Mouse (Mus musculus) urinary bladder, postnatal 4 days (tissue): Measurements from ENCODE around the gene 2310039H08Rik.

Source experiments
- DNase-seq, 2 experiments: peaks; one replicate each; pipeline ENCODE4 v3.0.0; 2021 to 2022; ENCODE audit warnings: low spot score in 2 of 2

Gene 2310039H08Rik

GRCm38 (mm10) chr17:46809131-46809830 lies 36.8 kb downstream of the 2310039H08Rik start:
- no peak for DNase-seq

DNA sequence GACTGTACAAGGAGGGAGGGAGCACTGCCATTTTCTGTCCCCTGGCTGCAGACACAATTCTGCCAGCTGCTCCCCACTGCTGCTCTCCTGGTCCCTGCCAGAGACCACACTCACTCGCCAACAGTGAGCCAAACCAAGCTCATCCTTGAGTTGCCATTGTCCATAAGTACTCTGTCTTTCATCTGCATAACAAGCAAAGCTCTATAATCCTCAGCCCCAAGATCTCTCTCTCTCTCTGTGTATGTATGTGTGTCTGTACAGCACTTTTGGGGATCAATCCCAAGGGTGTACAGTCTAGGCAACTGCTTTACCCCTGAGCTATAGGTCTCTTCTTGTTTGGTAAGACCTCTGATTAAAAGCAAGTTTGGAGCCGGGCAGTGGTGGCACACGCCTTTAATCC lies 38.2 kb downstream of the 2310039H08Rik start:
- no peak for DNase-seq

GRCm38 (mm10) chr17:46812442-46812841 lies 40.0 kb downstream of the 2310039H08Rik start:
- no peak for DNase-seq

DNA sequence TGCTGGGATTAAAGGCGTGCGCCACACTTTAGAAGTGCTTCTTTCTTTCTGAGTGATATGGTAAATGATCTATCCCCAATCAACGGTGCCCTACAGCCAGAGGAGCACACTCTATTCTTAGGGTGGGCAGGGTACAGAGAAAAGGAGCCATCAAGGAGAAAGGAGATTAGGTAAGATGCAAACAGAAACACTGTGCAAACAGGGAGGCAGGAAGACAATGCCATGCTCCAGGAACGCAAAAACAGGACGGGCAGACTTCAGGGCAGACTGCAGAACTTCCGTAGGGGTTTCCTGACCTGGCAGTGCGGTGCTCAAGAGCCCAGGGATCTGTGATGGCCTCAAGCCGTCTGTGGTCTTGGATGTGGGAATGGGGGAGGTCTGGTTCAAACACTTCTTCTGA lies 41.2 kb downstream of the 2310039H08Rik start:
- no peak for DNase-seq

GRCm38 (mm10) chr17:46814497-46814896 lies 42.1 kb downstream of the 2310039H08Rik start:
- no peak for DNase-seq

DNA sequence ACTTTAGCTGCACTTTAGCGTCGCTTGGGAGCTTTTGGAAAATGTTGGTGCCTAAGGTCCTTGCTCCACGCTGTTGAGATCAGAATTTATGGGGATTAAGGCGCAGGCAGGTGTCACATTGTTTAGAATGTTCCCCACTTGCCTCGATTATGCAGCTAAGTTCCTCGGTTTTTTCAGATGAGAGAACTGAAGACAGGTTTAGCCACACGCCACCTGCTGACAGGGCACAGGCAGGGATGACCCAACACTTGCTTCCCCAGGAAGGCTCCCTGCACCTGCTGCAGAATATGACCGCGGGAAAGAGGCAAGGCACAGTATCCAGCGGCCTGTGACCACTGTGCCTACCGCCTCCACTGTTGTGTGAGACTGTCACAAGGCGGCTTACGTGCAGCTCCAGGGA lies 43.9 kb downstream of the 2310039H08Rik start:
- no peak for DNase-seq

GRCm38 (mm10) chr17:46817734-46818158 lies 45.3 kb downstream of the 2310039H08Rik start:
- DNase-seq: no peak

GRCm38 (mm10) chr17:46820628-46821027 lies 48.2 kb downstream of the 2310039H08Rik start:
- DNase-seq: no peak
